Mouse (Mus musculus): Measurements from ENCODE around the gene Wdr25.

GRCm38 (mm10) chr12:109039311-109039710 is 145.9 kb downstream of the Wdr25 start:
- TF ChIP-seq CTCF (IDR thresholded peaks at IDR 0.05; ENCODE audit: low read depth, low read length) = no peak
- TF ChIP-seq POLR2A (IDR thresholded peaks at IDR 0.05; ENCODE audit: extremely low read depth, insufficient read depth, low read length) = no peak

Measured in liver, adult 2 months (tissue).